Mouse (Mus musculus) brain, embryonic 14.5 days (tissue): ENCODE results near the gene Prr19.

Source experiments
- CTCF ChIP-seq: fragments of 200-500 bp; IDR thresholded peaks from 2 replicates; pipeline ENCODE4 v1.5.1; 2012; ENCODE audit warnings: inconsistent platforms, mild to moderate bottlenecking, moderate library complexity, borderline replicate concordance; ENCODE audit not compliant: insufficient read depth, insufficient read length; ENCODE audit errors: extremely low read depth
- POLR2A ChIP-seq: fragments of 200-500 bp; IDR thresholded peaks from 2 replicates; pipeline ENCODE4 v1.6.1; 2012; ENCODE audit warnings: mild to moderate bottlenecking, inconsistent platforms, borderline replicate concordance; ENCODE audit not compliant: poor library complexity, insufficient read depth, insufficient read length, severe bottlenecking; ENCODE audit errors: extremely low read depth

DNA sequence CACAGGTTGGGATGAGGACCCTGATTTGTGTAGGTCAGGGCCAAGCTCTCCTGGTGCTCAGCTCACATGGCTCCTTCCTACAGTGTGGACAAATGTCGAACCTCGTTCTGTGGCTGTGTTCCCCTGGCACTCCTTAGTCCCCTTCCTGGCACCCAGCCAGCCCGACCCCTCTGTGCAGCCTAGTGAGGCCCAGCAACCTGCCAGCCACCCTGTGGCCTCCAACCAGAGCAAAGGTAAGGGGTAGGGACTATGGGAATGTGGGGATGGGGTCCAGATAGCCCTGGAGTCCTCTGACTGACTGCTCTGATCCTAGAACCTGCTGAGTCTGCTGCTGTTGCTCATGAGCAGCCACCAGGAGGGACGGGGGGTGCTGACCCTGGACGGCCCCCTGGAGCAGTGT is 16.4 kb upstream of the Prr19 start:
- no peak for TF ChIP-seq CTCF
- TF ChIP-seq POLR2A = no peak
